In genomic region chr10:81605666-81605973, GRCm38 (mm10) we compare ENCODE assay signal across 8 mouse cellular contexts. TPM values are rescaled to one million over a fixed set of nuclear protein-coding genes. Genes with fewer than 3 reads are reported as not detected.
A peak's percentile ranks its signal among the peaks of the same experiment; 100 is the strongest.
DNase-seq lines count a peak whose midpoint lies in the region; ATAC-seq and TF ChIP-seq lines count a peak whose summit lies in the region.

No protein-coding gene starts in this region.

- peak overlapping the region; percentile 66 for H3K4me2 ChIP-seq in embryonic facial prominence, embryonic 11.5 days (ENCODE audit: low read depth, low read length)
- peak overlapping the region; percentile 62 for H3K4me2 ChIP-seq in hindbrain, embryonic 15.5 days
- peak overlapping the region; percentile 53 for H3K4me2 ChIP-seq in midbrain, embryonic 16.5 days (ENCODE audit: low read length)

- 4% methylated on average over 14 of the region's 14 CpGs for WGBS in embryonic facial prominence, embryonic 11.5 days
- WGBS in hindbrain, embryonic 15.5 days: 3% methylated on average over 14 of the region's 14 CpGs
- 2% methylated on average over 14 of the region's 14 CpGs for WGBS in midbrain, embryonic 16.5 days

- H3K36me3 ChIP-seq in embryonic facial prominence, embryonic 11.5 days (replicated peaks; ENCODE audit: control insufficient read depth, insufficient read depth, low read depth, low read length): no peaks in the 10 kb centered on the region
- H3K36me3 ChIP-seq in hindbrain, embryonic 15.5 days: no peaks in the 10 kb centered on the region
- H3K36me3 ChIP-seq in midbrain, embryonic 16.5 days (ENCODE audit: control insufficient read depth, insufficient read depth, low read length): no peaks in the 10 kb centered on the region

- ATAC-seq in embryonic facial prominence, embryonic 11.5 days (replicated peaks; ENCODE audit: insufficient number of reproducible peaks, low FRiP score, low TSS enrichment, low read depth): no peak
- ATAC-seq in hindbrain, embryonic 15.5 days (ENCODE audit: low FRiP score, low read depth): peak; percentile 25; the same call in 1 of the 2 replicates
- ATAC-seq in midbrain, embryonic 16.5 days: peak; percentile 33

- H3K27me3 ChIP-seq in embryonic facial prominence, embryonic 11.5 days (ENCODE audit: control insufficient read depth, insufficient read depth, low read length): no peaks in the 10 kb centered on the region
- peaks cover 8% of the 10 kb centered on the region; the same call in 1 of the 2 replicates for H3K27me3 ChIP-seq in hindbrain, embryonic 15.5 days
- peaks cover 3% of the 10 kb centered on the region; the same call in 1 of the 2 replicates for H3K27me3 ChIP-seq in midbrain, embryonic 16.5 days (ENCODE audit: control insufficient read depth, insufficient read depth, low read depth, low read length)

- H3K9ac ChIP-seq in embryonic facial prominence, embryonic 11.5 days (replicated peaks; ENCODE audit: low read length): peak overlapping the region; percentile 43
- peak overlapping the region; percentile 46 for H3K9ac ChIP-seq in hindbrain, embryonic 15.5 days
- peak overlapping the region; percentile 53; the same call in 1 of the 2 replicates for H3K9ac ChIP-seq in midbrain, embryonic 16.5 days (ENCODE audit: low read depth, low read length)

- peak in 1 of 2 experiments; percentile 49 for DNase-seq in layer of hippocampus, adult 2 months (ENCODE audit: low spot score in 2 of 2)
- no peak for DNase-seq in layer of hippocampus, postnatal 25 days (ENCODE audit: extremely low spot score in 1 of 2, low spot score in 1 of 2)
- DNase-seq in embryonic facial prominence, embryonic 11.5 days (ENCODE audit: low spot score): no peak
- no peak for DNase-seq in urinary bladder, postnatal 25 days (ENCODE audit: low spot score)
- DNase-seq in urinary bladder, postnatal 10 days (ENCODE audit: low spot score): no peak
- no peak for DNase-seq in kidney, postnatal 36 days

- peak overlapping the region; percentile 60 for H3K4me3 ChIP-seq in layer of hippocampus, adult 2 months
- H3K4me3 ChIP-seq in embryonic facial prominence, embryonic 11.5 days (ENCODE audit: low read depth, low read length): peak overlapping the region; percentile 36
- H3K4me3 ChIP-seq in hindbrain, embryonic 15.5 days: peak overlapping the region; percentile 48
- peak overlapping the region; percentile 58 for H3K4me3 ChIP-seq in midbrain, embryonic 16.5 days (ENCODE audit: low read depth, low read length)

- no peaks in the 10 kb centered on the region for H3K9me3 ChIP-seq in embryonic facial prominence, embryonic 11.5 days (replicated peaks; ENCODE audit: control insufficient read depth, low read length)
- no peaks in the 10 kb centered on the region for H3K9me3 ChIP-seq in hindbrain, embryonic 15.5 days
- H3K9me3 ChIP-seq in midbrain, embryonic 16.5 days (replicated peaks; ENCODE audit: control insufficient read depth, low read length, poor library complexity, severe bottlenecking): no peaks in the 10 kb centered on the region

- H3K4me1 ChIP-seq in embryonic facial prominence, embryonic 11.5 days (ENCODE audit: control insufficient read depth, insufficient read depth, low read length): peaks cover 4% of the 10 kb centered on the region
- H3K4me1 ChIP-seq in hindbrain, embryonic 15.5 days (replicated peaks): peaks cover 39% of the 10 kb centered on the region
- H3K4me1 ChIP-seq in midbrain, embryonic 16.5 days (ENCODE audit: control insufficient read depth, insufficient read depth, low read length): peaks cover 23% of the 10 kb centered on the region

- TF ChIP-seq CTCF in layer of hippocampus, adult 2 months (conservative IDR thresholded peaks at IDR 0.05): no peak; the same call in 1 of the 2 replicates

- peak overlapping the region; percentile 89 for H3K27ac ChIP-seq in layer of hippocampus, adult 2 months
- H3K27ac ChIP-seq in embryonic facial prominence, embryonic 11.5 days (replicated peaks; ENCODE audit: low read depth, low read length): peak overlapping the region; percentile 63
- H3K27ac ChIP-seq in hindbrain, embryonic 15.5 days (replicated peaks): peak overlapping the region; percentile 88
- peak overlapping the region; percentile 81 for H3K27ac ChIP-seq in midbrain, embryonic 16.5 days (ENCODE audit: low read length)

RNA-seq across cellular contexts. Expression of gene BC025920, which starts 0.5 kb away (rescaled TPM):
- total RNA-seq in layer of hippocampus, adult 2 months (2021): 1 to 10 TPM; 4.2 to 5.0 TPM
- total RNA-seq in layer of hippocampus, postnatal 25 days (2021): 1 to 10 TPM; 4.2 to 4.4 TPM
- polyA plus RNA-seq in embryonic facial prominence, embryonic 11.5 days (2014; fragmentation: Nextera tagmentation; extraction: Ambion mirVana): 0.52 and 0.70 TPM in 2 replicates
- polyA plus RNA-seq in hindbrain, embryonic 15.5 days (2015; fragmentation: Nextera tagmentation; extraction: Ambion mirVana): 1.7 and 2.1 TPM in 2 replicates
- 1.9 and 2.0 TPM in 2 replicates for polyA plus RNA-seq in midbrain, embryonic 16.5 days (2015; fragmentation: Nextera tagmentation; extraction: Ambion mirVana)

RNA-seq across cellular contexts. Expression of gene Tle6, which starts 4.7 kb away (rescaled TPM):
- total RNA-seq in layer of hippocampus, adult 2 months (2021): 1 to 10 TPM; 4.1 to 5.0 TPM
- 1 to 10 TPM; 1.7 to 4.1 TPM for total RNA-seq in layer of hippocampus, postnatal 25 days (2021)
- polyA plus RNA-seq in embryonic facial prominence, embryonic 11.5 days (2014; fragmentation: Nextera tagmentation; extraction: Ambion mirVana): 7.1 and 10.7 TPM in 2 replicates
- 8.7 and 9.8 TPM in 2 replicates for polyA plus RNA-seq in hindbrain, embryonic 15.5 days (2015; fragmentation: Nextera tagmentation; extraction: Ambion mirVana)
- 4.3 and 5.2 TPM in 2 replicates for polyA plus RNA-seq in midbrain, embryonic 16.5 days (2015; fragmentation: Nextera tagmentation; extraction: Ambion mirVana)

RNA-seq across cellular contexts. Expression of gene Sirt6, which starts 22.0 kb away (rescaled TPM):
- 10 to 100 TPM; 29.7 to 31.4 TPM for total RNA-seq in layer of hippocampus, adult 2 months (2021)
- total RNA-seq in layer of hippocampus, postnatal 25 days (2021): 10 to 100 TPM; 23.5 to 30.9 TPM
- polyA plus RNA-seq in embryonic facial prominence, embryonic 11.5 days (2014; fragmentation: Nextera tagmentation; extraction: Ambion mirVana): 37.8 and 39.8 TPM in 2 replicates
- polyA plus RNA-seq in hindbrain, embryonic 15.5 days (2015; fragmentation: Nextera tagmentation; extraction: Ambion mirVana): 49.0 and 49.1 TPM in 2 replicates
- 51.3 and 52.3 TPM in 2 replicates for polyA plus RNA-seq in midbrain, embryonic 16.5 days (2015; fragmentation: Nextera tagmentation; extraction: Ambion mirVana)

RNA-seq across cellular contexts. Expression of gene Ankrd24, which starts 22.7 kb away (rescaled TPM):
- 10 to 100 TPM; 33.6 to 38.6 TPM for total RNA-seq in layer of hippocampus, adult 2 months (2021)
- 10 to 100 TPM; 30.8 to 39.0 TPM for total RNA-seq in layer of hippocampus, postnatal 25 days (2021)
- 3.2 and 4.1 TPM in 2 replicates for polyA plus RNA-seq in embryonic facial prominence, embryonic 11.5 days (2014; fragmentation: Nextera tagmentation; extraction: Ambion mirVana)
- polyA plus RNA-seq in hindbrain, embryonic 15.5 days (2015; fragmentation: Nextera tagmentation; extraction: Ambion mirVana): 19.4 and 23.6 TPM in 2 replicates
- 18.4 and 18.6 TPM in 2 replicates for polyA plus RNA-seq in midbrain, embryonic 16.5 days (2015; fragmentation: Nextera tagmentation; extraction: Ambion mirVana)

RNA-seq across cellular contexts. Expression of gene Tle2, which starts 31.3 kb away (rescaled TPM):
- 10 to 100 TPM; 34.0 to 46.8 TPM for total RNA-seq in layer of hippocampus, adult 2 months (2021)
- total RNA-seq in layer of hippocampus, postnatal 25 days (2021): 10 to 100 TPM; 22.5 to 32.3 TPM
- polyA plus RNA-seq in embryonic facial prominence, embryonic 11.5 days (2014; fragmentation: Nextera tagmentation; extraction: Ambion mirVana): 14.1 and 15.3 TPM in 2 replicates
- polyA plus RNA-seq in hindbrain, embryonic 15.5 days (2015; fragmentation: Nextera tagmentation; extraction: Ambion mirVana): 46.6 and 46.9 TPM in 2 replicates
- polyA plus RNA-seq in midbrain, embryonic 16.5 days (2015; fragmentation: Nextera tagmentation; extraction: Ambion mirVana): 39.0 and 54.8 TPM in 2 replicates
